Mouse (Mus musculus): ENCODE measurements at regions not wholly inside any gene's neighbourhood (a gene's known extent, or its start where the extent isn't known, plus 50 kb on each side); places are given as distances from the start of the nearest gene placed in this dataset.

DNA sequence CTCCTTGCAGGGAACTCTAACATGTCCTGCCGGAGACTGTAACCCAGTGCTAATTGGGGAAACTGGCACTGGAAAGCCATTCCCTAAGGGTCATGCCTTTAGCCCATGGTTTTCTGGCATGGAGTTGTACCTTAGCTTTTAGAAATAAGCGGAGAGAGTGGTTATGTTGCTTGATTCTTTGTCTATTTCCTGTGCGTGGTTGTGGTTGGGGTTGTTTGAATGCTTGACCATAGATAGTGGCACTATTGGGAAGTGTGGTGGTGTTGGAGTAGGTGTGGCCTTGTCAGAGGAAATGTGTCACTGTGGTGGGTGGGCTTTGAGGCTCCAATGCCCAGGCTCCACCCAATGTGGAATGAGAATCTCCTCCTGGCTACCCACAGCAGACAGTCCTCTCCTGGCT lies 289.2 kb upstream of the Chd6 start:
- Histone ChIP-seq H3K4me1 (no peaks in the 10 kb centered on the region), H3K4me2 (no peak overlapping the region), H3K9ac (no peak overlapping the region), H3K36me3 (ENCODE audit: poor library complexity, severe bottlenecking) (no peaks in the 10 kb centered on the region), H3K9me3 (replicated peaks) (no peaks in the 10 kb centered on the region), H3K4me3 (no peak overlapping the region), H3K27ac (no peak overlapping the region), H3K27me3 (no peaks in the 10 kb centered on the region)
- 90% methylated on average over 3 of the region's 3 CpGs for WGBS
- ATAC-seq, result no peak

GRCm38 (mm10) chr2:161390954-161391690 lies 282.2 kb upstream of the Chd6 start:
- Histone ChIP-seq H3K4me3 (no peak overlapping the region), H3K9ac (no peak overlapping the region), H3K4me1 (no peaks in the 10 kb centered on the region), H3K9me3 (replicated peaks) (no peaks in the 10 kb centered on the region), H3K27ac (no peak overlapping the region), H3K4me2 (no peak overlapping the region), H3K27me3 (no peaks in the 10 kb centered on the region), H3K36me3 (ENCODE audit: poor library complexity, severe bottlenecking) (no peaks in the 10 kb centered on the region)
- 76% methylated on average over 15 of the region's 15 CpGs for WGBS
- ATAC-seq, result no peak

DNA sequence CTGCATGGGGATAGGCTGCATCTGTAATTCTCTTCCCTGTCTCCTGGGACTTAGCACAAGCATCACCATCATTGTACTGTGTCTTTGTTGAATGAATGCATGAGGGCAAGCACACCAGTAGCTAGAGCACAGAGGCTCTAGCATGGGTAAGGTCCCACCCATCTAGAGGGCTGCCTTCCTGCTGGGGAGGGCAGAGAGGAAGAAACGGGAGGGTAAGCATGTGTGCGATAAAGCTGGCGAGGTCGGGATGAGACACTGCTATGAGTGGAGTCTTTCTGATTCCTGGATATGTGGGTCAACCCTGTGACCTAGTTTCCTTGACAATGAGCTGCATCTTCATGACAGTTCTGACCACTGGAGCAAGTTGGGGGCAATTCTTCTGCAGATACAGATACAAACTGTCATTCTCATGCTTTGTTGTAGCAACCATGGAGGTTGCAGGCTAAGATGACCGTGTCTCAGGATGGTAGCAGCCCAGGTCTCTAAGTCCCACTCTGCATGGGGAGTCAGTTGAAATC lies 280.5 kb upstream of the Chd6 start:
- H3K4me2 ChIP-seq, result no peak overlapping the region
- no peak overlapping the region for H3K4me3 ChIP-seq
- H3K27ac ChIP-seq, result no peak overlapping the region
- no peak overlapping the region for H3K9ac ChIP-seq
- no peak for ATAC-seq
- no peaks in the 10 kb centered on the region for H3K36me3 ChIP-seq (ENCODE audit: poor library complexity, severe bottlenecking)
- H3K4me1 ChIP-seq, result no peaks in the 10 kb centered on the region
- 88% methylated on average over 5 of the region's 5 CpGs for WGBS
- H3K27me3 ChIP-seq, result no peaks in the 10 kb centered on the region
- no peaks in the 10 kb centered on the region for H3K9me3 ChIP-seq (replicated peaks)

DNA sequence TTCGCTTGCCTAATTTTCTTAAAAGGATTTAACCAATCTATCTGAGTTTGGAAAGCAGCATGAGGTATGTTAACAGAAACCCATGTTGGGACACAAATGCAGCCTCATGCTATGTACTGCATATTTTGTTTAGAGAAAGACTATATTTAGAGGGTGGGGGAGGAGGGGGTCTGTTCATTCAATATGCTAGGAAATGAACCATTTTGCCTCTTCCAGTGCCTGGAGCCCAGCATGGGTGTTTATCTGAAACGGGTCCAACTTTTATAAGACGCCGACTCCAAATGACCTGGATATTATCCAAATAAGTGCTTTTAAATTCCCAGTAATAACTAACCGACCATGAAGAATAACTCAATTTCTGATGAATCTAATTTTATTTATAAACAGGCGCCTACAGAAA lies 278.2 kb upstream of the Chd6 start:
- Histone ChIP-seq H3K4me2 (no peak overlapping the region), H3K36me3 (ENCODE audit: poor library complexity, severe bottlenecking) (no peaks in the 10 kb centered on the region), H3K9me3 (replicated peaks) (no peaks in the 10 kb centered on the region), H3K27ac (no peak overlapping the region), H3K4me3 (no peak overlapping the region), H3K27me3 (no peaks in the 10 kb centered on the region), H3K9ac (no peak overlapping the region), H3K4me1 (no peaks in the 10 kb centered on the region)
- 79% methylated on average over 6 of the region's 6 CpGs for WGBS
- no peak for ATAC-seq

GRCm38 (mm10) chr2:161382411-161382810 lies 273.5 kb upstream of the Chd6 start:
- no peak overlapping the region for H3K4me3 ChIP-seq
- H3K36me3 ChIP-seq (ENCODE audit: poor library complexity, severe bottlenecking), result no peaks in the 10 kb centered on the region
- H3K4me2 ChIP-seq, result no peak overlapping the region
- H3K9me3 ChIP-seq (replicated peaks), result no peaks in the 10 kb centered on the region
- H3K27me3 ChIP-seq, result no peaks in the 10 kb centered on the region
- no peaks in the 10 kb centered on the region for H3K4me1 ChIP-seq
- WGBS, result 77% methylated on average over 3 of the region's 3 CpGs
- H3K27ac ChIP-seq, result no peak overlapping the region
- no peak for ATAC-seq
- no peak overlapping the region for H3K9ac ChIP-seq

DNA sequence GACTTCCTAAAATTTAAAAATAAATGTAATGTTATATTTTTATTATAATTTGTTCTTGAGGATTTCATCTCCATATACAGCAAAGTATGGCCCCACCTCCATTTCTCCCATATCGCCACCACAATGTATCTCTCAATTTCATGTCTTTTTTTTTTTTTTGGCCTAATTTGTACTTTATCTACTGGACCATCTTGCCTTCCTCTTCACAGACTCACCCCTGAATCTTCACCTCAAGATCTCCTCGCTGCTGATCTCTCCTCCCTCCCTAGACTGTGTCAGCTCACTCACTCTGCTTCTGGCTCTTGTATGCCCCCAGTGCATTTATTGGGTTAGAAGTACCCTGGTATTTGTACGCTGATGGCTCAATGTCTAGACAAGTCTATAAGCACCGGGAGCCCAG lies 269.4 kb upstream of the Chd6 start:
- H3K4me3 ChIP-seq, result no peak overlapping the region
- no peak overlapping the region for H3K9ac ChIP-seq
- H3K4me2 ChIP-seq, result no peak overlapping the region
- H3K4me1 ChIP-seq, result no peaks in the 10 kb centered on the region
- ATAC-seq, result no peak
- no peak overlapping the region for H3K27ac ChIP-seq
- no peaks in the 10 kb centered on the region for H3K9me3 ChIP-seq (replicated peaks)
- H3K27me3 ChIP-seq, result no peaks in the 10 kb centered on the region
- no peaks in the 10 kb centered on the region for H3K36me3 ChIP-seq (ENCODE audit: poor library complexity, severe bottlenecking)
- WGBS, result 93% methylated on average over 4 of the region's 4 CpGs

DNA sequence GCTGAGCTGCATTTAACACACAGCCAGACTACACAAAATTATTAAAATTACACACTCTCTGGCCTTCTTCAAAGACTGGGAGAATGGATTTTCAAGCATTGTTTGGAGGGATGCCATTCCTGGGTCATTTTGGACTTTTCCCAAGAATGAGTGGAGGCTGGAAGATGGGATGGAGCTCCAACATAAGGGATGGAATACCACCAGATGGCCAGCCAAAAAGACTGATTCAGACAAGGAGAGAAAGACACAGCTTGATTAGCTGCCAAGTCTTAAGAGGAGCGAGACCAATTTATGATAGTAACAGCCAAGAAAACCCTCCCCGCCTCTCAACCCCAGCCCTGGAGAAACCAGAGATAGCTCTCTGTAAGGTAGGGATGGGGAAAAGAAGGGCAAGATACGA lies 253.4 kb upstream of the Chd6 start:
- H3K9me3 ChIP-seq (replicated peaks), result no peaks in the 10 kb centered on the region
- 72% methylated on average over 3 of the region's 3 CpGs for WGBS
- no peaks in the 10 kb centered on the region for H3K27me3 ChIP-seq
- H3K27ac ChIP-seq, result no peak overlapping the region
- no peaks in the 10 kb centered on the region for H3K36me3 ChIP-seq (ENCODE audit: poor library complexity, severe bottlenecking)
- H3K4me1 ChIP-seq, result no peaks in the 10 kb centered on the region
- no peak overlapping the region for H3K4me3 ChIP-seq
- H3K4me2 ChIP-seq, result no peak overlapping the region
- no peak overlapping the region for H3K9ac ChIP-seq
- no peak for ATAC-seq

DNA sequence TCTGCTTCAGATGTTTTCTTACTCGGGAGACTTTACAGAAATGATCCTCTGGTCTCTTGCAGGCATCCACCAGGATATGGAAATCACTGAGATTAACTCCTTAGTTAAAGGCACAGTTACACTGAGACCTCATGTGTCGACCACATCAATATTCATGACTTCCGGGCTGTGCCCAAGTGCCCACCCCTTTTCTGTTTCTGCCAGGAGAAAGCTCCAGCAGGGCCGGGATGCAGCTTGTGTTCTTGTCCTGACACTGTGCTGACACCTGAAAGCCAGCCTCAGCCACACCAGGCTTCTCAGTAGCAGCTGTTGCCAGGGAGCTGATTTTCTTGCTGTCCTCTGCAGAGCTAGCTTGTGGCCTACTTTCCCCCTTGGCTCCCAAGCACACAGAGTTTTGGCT lies 240.2 kb upstream of the Chd6 start:
- Histone ChIP-seq H3K9ac (no peak overlapping the region), H3K27me3 (no peaks in the 10 kb centered on the region), H3K27ac (no peak overlapping the region), H3K9me3 (replicated peaks) (no peaks in the 10 kb centered on the region), H3K4me1 (peaks cover 11% of the 10 kb centered on the region), H3K4me2 (no peak overlapping the region), H3K4me3 (no peak overlapping the region), H3K36me3 (ENCODE audit: poor library complexity, severe bottlenecking) (no peaks in the 10 kb centered on the region)
- 8% methylated on average over 4 of the region's 4 CpGs for WGBS
- peak; percentile 90 for ATAC-seq

- no peaks in the 10 kb centered on the region for H3K36me3 ChIP-seq (ENCODE audit: poor library complexity, severe bottlenecking)
- peaks cover 9% of the 10 kb centered on the region; the same call in 1 of the 2 replicates for H3K27me3 ChIP-seq
- no peak for ATAC-seq
- no peak overlapping the region for H3K4me3 ChIP-seq
- H3K27ac ChIP-seq, result no peak overlapping the region
- no peaks in the 10 kb centered on the region for H3K9me3 ChIP-seq (replicated peaks)
- no peak overlapping the region for H3K9ac ChIP-seq
- WGBS, result 63% methylated on average over 2 of the region's 2 CpGs
- no peak overlapping the region for H3K4me2 ChIP-seq
- H3K4me1 ChIP-seq, result peaks cover 45% of the 10 kb centered on the region
Observed at GRCm38 (mm10) chr2:161344018-161344417, 235.1 kb upstream of the Chd6 start.

DNA sequence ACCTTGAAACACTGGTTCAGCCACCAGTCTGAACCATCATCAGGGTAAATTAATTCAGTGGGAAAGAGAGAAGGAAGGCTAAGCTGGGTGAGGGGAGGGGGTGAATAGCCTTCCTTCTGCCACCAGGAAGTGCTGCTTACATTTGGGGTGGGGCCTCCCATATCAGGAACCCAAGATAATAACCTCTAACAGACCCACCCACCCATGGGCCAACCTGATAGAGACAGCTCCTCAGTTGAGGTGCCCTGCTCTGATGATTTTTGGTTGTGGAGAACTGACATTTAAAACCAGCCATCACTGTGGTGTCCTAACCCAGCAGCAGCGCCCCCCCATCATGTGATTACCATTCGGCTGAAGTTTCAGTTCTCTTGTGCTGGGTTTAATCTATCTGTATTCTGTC lies 233.8 kb upstream of the Chd6 start:
- peak overlapping the region; percentile 78 for H3K27ac ChIP-seq
- no peak overlapping the region for H3K4me2 ChIP-seq
- H3K9me3 ChIP-seq (replicated peaks), result no peaks in the 10 kb centered on the region
- H3K9ac ChIP-seq, result no peak overlapping the region
- peaks cover 45% of the 10 kb centered on the region for H3K4me1 ChIP-seq
- ATAC-seq, result no peak
- H3K4me3 ChIP-seq, result no peak overlapping the region
- H3K27me3 ChIP-seq, result peaks cover 9% of the 10 kb centered on the region; the same call in 1 of the 2 replicates
- H3K36me3 ChIP-seq (ENCODE audit: poor library complexity, severe bottlenecking), result no peaks in the 10 kb centered on the region
- 95% methylated on average over 2 of the region's 2 CpGs for WGBS

DNA sequence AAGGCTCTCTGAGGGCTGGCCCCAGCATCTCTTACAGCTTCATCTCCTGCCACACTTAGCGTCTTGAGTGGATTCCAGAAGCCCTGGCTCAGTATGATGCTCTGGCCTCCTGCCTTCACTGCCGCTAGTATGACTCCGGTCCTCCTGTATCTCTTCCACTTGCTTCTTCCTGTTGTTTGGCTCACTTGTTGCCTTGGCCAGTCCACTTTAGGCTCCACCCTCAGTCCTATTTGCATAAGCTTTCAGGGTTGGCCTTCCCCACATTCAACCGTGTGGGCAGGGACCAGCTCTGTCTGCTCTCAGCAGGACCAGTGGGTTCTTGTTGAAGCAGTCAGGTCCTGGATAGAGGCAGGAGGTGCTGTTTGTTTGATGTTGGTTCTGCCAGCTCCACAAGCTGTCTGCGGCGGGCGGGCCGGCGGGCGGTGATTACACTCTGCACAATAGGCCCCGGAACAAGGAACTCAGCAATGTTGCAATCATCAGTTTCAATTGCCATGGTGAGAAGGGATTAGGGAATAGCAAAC lies 232.6 kb upstream of the Chd6 start:
- peaks cover 9% of the 10 kb centered on the region; the same call in 1 of the 2 replicates for H3K27me3 ChIP-seq
- peak; percentile 82 for ATAC-seq
- peak overlapping the region; percentile 78 for H3K27ac ChIP-seq
- no peaks in the 10 kb centered on the region for H3K9me3 ChIP-seq (replicated peaks)
- 0% methylated on average over 11 of the region's 11 CpGs for WGBS
- H3K9ac ChIP-seq, result no peak overlapping the region
- peaks cover 45% of the 10 kb centered on the region for H3K4me1 ChIP-seq
- H3K36me3 ChIP-seq (ENCODE audit: poor library complexity, severe bottlenecking), result no peaks in the 10 kb centered on the region
- H3K4me3 ChIP-seq, result 0 out of 2 replicates have a peak overlapping the region, but pooled peaks have one; percentile 9
- H3K4me2 ChIP-seq, result peak overlapping the region; percentile 47

GRCm38 (mm10) chr2:161340291-161340690 lies 231.4 kb upstream of the Chd6 start:
- ATAC-seq, result no peak
- WGBS, result 64% methylated on average over 9 of the region's 9 CpGs
- Histone ChIP-seq H3K4me2 (no peak overlapping the region), H3K9me3 (replicated peaks) (no peaks in the 10 kb centered on the region), H3K27me3 (peaks cover 9% of the 10 kb centered on the region; the same call in 1 of the 2 replicates), H3K36me3 (ENCODE audit: poor library complexity, severe bottlenecking) (no peaks in the 10 kb centered on the region), H3K4me3 (no peak overlapping the region), H3K4me1 (peaks cover 45% of the 10 kb centered on the region), H3K27ac (peak overlapping the region; percentile 68; the same call in 1 of the 2 replicates), H3K9ac (no peak overlapping the region)

Data from forebrain, embryonic 13.5 days (tissue).